ENCODE assay signal across 9 mouse cellular contexts in genomic region chr5:32192016-32192845, GRCm38 (mm10). TPM values are rescaled to one million over a fixed set of nuclear protein-coding genes. Genes with fewer than 3 reads are reported as not detected.
A peak's percentile ranks its signal among the peaks of the same experiment; 100 is the strongest.
DNase-seq lines count a peak whose midpoint lies in the region; ATAC-seq and TF ChIP-seq lines count a peak whose summit lies in the region.
"Had no signal": no experiment of that assay in that cellular context is flagged by ENCODE, and none has a peak within 500 bp of the region (broad histone marks: within the 10 kb centered on the region; RNA-seq: fewer than 3 reads in every experiment).

No protein-coding gene starts in this region.

- H3K27ac ChIP-seq in lung, postnatal 0 days (ENCODE audit: low read length) = peak overlapping the region; percentile 83
- H3K27ac ChIP-seq in heart, embryonic 14.5 days (replicated peaks in 1 of 2; ENCODE audit: control insufficient read depth in 1 of 2, insufficient read depth in 1 of 2, low read depth in 2 of 2, low read length in 2 of 2) = peak overlapping the region in 1 of 2 experiments; percentile 30; a peak in 1 of 4 replicates
- H3K27ac ChIP-seq: hindbrain, embryonic 12.5 days had no signal

- intact Hi-C loops in left cerebral cortex, postnatal 10 days (cut with DNase I) = no loop called here

- ATAC-seq in lung, postnatal 0 days = peak; percentile 73
- 0 out of 2 replicates have a peak, but pooled peaks have one; percentile 49 for ATAC-seq in heart, embryonic 14.5 days (ENCODE audit: insufficient number of reproducible peaks, insufficient read depth, low FRiP score, low read depth)

- 0 out of 2 replicates have a peak, but pooled peaks have one; percentile 21 for TF ChIP-seq EP300 in lung, postnatal 0 days (IDR thresholded peaks at IDR 0.05)

- WGBS in lung, postnatal 0 days = 71% methylated on average over 16 of the region's 16 CpGs
- 63% methylated on average over 16 of the region's 16 CpGs for WGBS in heart, embryonic 14.5 days

- TF ChIP-seq CTCF in lung, postnatal 0 days (IDR thresholded peaks at IDR 0.05) = no peak; the same call in 1 of the 2 replicates

- no peaks in the 10 kb centered on the region for H3K36me3 ChIP-seq in lung, postnatal 0 days (ENCODE audit: insufficient read depth, low read length)
- H3K36me3 ChIP-seq in heart, embryonic 14.5 days (ENCODE audit: control insufficient read depth, insufficient read depth, low read length) = no peaks in the 10 kb centered on the region
- H3K36me3 ChIP-seq: hindbrain, embryonic 12.5 days had no signal

- H3K4me3 ChIP-seq in lung, postnatal 0 days (ENCODE audit: low read depth, low read length) = no peak overlapping the region
- H3K4me3 ChIP-seq in heart, embryonic 14.5 days (ENCODE audit: control insufficient read depth in 1 of 2, insufficient read depth in 1 of 2, low read depth in 1 of 2, low read length in 2 of 2) = no peak overlapping the region
- H3K4me3 ChIP-seq: hindbrain, embryonic 12.5 days had no signal

- H3K27me3 ChIP-seq in lung, postnatal 0 days (replicated peaks; ENCODE audit: insufficient read depth, low read length) = no peaks in the 10 kb centered on the region
- no peaks in the 10 kb centered on the region for H3K27me3 ChIP-seq in heart, embryonic 14.5 days (ENCODE audit: control insufficient read depth, insufficient read depth, low read length)
- H3K27me3 ChIP-seq: hindbrain, embryonic 12.5 days had no signal

- no peaks in the 10 kb centered on the region for H3K9me3 ChIP-seq in lung, postnatal 0 days (ENCODE audit: low read length)
- no peaks in the 10 kb centered on the region for H3K9me3 ChIP-seq in heart, embryonic 14.5 days (ENCODE audit: control insufficient read depth, low read length)
- H3K9me3 ChIP-seq: hindbrain, embryonic 12.5 days had no signal

- no peak overlapping the region for H3K9ac ChIP-seq in lung, postnatal 0 days (replicated peaks; ENCODE audit: low read depth)
- H3K9ac ChIP-seq in heart, embryonic 14.5 days (ENCODE audit: low read length) = no peak overlapping the region
- H3K9ac ChIP-seq: hindbrain, embryonic 12.5 days had no signal

- DNase-seq in lung, postnatal 0 days (ENCODE audit: low spot score) = peak; percentile 79
- DNase-seq in lung, postnatal 10 days = no peak
- peak; percentile 71 for DNase-seq in adrenal gland, postnatal 10 days
- DNase-seq in skeletal muscle tissue, adult 2 months (ENCODE audit: low read depth, low spot score) = peak; percentile 65
- no peak for DNase-seq in ovary, adult 18-20 months (ENCODE audit: low spot score)
- DNase-seq in left cerebral cortex, postnatal 10 days (ENCODE audit: extremely low spot score in 1 of 2, low spot score in 2 of 2) = no peak
- DNase-seq: left cerebral cortex, postnatal 4 days had no signal

- no peak overlapping the region for H3K4me2 ChIP-seq in lung, postnatal 0 days (replicated peaks; ENCODE audit: low read depth, low read length)
- no peak overlapping the region for H3K4me2 ChIP-seq in heart, embryonic 14.5 days (ENCODE audit: low read length)
- H3K4me2 ChIP-seq: hindbrain, embryonic 12.5 days had no signal

- H3K4me1 ChIP-seq in lung, postnatal 0 days (ENCODE audit: insufficient read depth, low read depth, low read length) = peaks cover 5% of the 10 kb centered on the region; the same call in 1 of the 2 replicates
- peaks cover 6 to 22% of the 10 kb centered on the region in 2 experiments; a peak in 3 of 4 replicates for H3K4me1 ChIP-seq in heart, embryonic 14.5 days (ENCODE audit: control insufficient read depth in 2 of 2, insufficient read depth in 2 of 2, low read length in 2 of 2)
- H3K4me1 ChIP-seq: hindbrain, embryonic 12.5 days had no signal

RNA-seq across cellular contexts. Expression of gene Plb1, which starts 40.3 kb away (rescaled TPM):
- polyA plus RNA-seq in lung, postnatal 0 days (2015; fragmentation: Nextera tagmentation; extraction: Ambion mirVana) = 16.6 and 17.1 TPM in 2 replicates
- under 1 TPM; 0.15 TPM for total RNA-seq in adrenal gland, postnatal 10 days (2021)
- 1.8 and 3.2 TPM in 2 replicates for polyA plus RNA-seq in heart, embryonic 14.5 days (2014; fragmentation: Nextera tagmentation; extraction: Ambion mirVana)
- total RNA-seq in left cerebral cortex, postnatal 10 days (2021) = 1 to 10 TPM; 1.8 to 5.2 TPM

RNA-seq across cellular contexts. Expression of gene Fosl2, which starts 56.6 kb away (rescaled TPM):
- polyA plus RNA-seq in lung, postnatal 0 days (2015; fragmentation: Nextera tagmentation; extraction: Ambion mirVana) = 7.9 and 8.9 TPM in 2 replicates
- 100 to 1,000 TPM; 167 to 194 TPM for total RNA-seq in adrenal gland, postnatal 10 days (2021)
- polyA plus RNA-seq in heart, embryonic 14.5 days (2014; fragmentation: Nextera tagmentation; extraction: Ambion mirVana) = 2.6 and 3.1 TPM in 2 replicates
- 10 to 100 TPM; 27.5 to 31.3 TPM for total RNA-seq in left cerebral cortex, postnatal 10 days (2021)

Comparison
In these comparisons a context has a peak if more than half of its experiments do, and no peak if none do; other contexts are left out.
1. DNase-seq: peak in lung, postnatal 0 days (single experiment), adrenal gland, postnatal 10 days (single experiment) and skeletal muscle tissue, adult 2 months (single experiment); none in lung, postnatal 10 days (single experiment), ovary, adult 18-20 months (single experiment) and left cerebral cortex, postnatal 10 days (0 of 2).
2. RNA of gene Fosl2, which starts 56.6 kb away (total RNA-seq): 167 to 194 TPM in adrenal gland, postnatal 10 days; 27.5 to 31.3 TPM in left cerebral cortex, postnatal 10 days; every median in the first group is over 4 times any median in the second.